Mouse (Mus musculus) heart, postnatal 10 days (tissue): ENCODE results near the gene Dgkg. TPM values are rescaled to one million over a fixed set of nuclear protein-coding genes. Genes with fewer than 3 reads are reported as not detected.

Experiments used
- microRNA-seq, 2 experiments: library from miRNA; unstranded; fragments of <30 nt; microRNA quantifications; one replicate each; pipeline ENCODE4 v1.2.0; 2022
- total RNA-seq, 2 experiments: library from RNA; stranded (reverse); gene quantifications; 2 replicates each; pipeline ENCODE4 v1.2.3; 2021

Gene Dgkg
- total RNA-seq, 2 experiments from 2014 or later: 0.62 to 0.84 TPM

Small RNA genes lying within 50 kb of the gene (microRNA-seq; reads per million reads assigned to microRNA genes)
- gene Mir6362 (0 reads per million in 2 experiments), gene Mir8095 (0 reads per million in 2 experiments)

Other genes with a start within 250 kb of the Dgkg start
- gene Etv5, start 217.5 kb downstream of the Dgkg start, total RNA-seq: 1 to 10 TPM; 8.7 to 8.8 TPM
- gene Crygs, start 154.4 kb upstream of the Dgkg start, total RNA-seq: not detected
- 10 to 100 TPM in 1 of 2 experiments, 1 to 10 TPM in 1; 9.1 to 10.9 TPM for gene Tbccd1, start 200.4 kb upstream of the Dgkg start, total RNA-seq
- 10 to 100 TPM; 59.6 to 65.5 TPM for gene Dnajb11, start 200.6 kb upstream of the Dgkg start, total RNA-seq
- 1 to 10 TPM; 6.5 to 9.3 TPM for gene Ahsg, start 234.1 kb upstream of the Dgkg start, total RNA-seq